Mouse (Mus musculus) C2C12 (cell line): ENCODE measurements around the gene Tmem254c.
"Not testable (repeated sequence)": the region's sequence is repeated elsewhere in the genome, so short reads cannot be mapped to it uniquely, and the experiment has no call there.

ENCODE experiments used
- CTCF ChIP-seq: IDR thresholded peaks from one replicate; pipeline ENCODE4 v1.5.1; 2011; ENCODE audit not compliant: control insufficient read depth, insufficient read depth, insufficient read length
- MAX ChIP-seq: IDR thresholded peaks from one replicate; pipeline ENCODE4 v1.6.1; 2011; ENCODE audit warnings: mild to moderate bottlenecking, control low read depth

DNA sequence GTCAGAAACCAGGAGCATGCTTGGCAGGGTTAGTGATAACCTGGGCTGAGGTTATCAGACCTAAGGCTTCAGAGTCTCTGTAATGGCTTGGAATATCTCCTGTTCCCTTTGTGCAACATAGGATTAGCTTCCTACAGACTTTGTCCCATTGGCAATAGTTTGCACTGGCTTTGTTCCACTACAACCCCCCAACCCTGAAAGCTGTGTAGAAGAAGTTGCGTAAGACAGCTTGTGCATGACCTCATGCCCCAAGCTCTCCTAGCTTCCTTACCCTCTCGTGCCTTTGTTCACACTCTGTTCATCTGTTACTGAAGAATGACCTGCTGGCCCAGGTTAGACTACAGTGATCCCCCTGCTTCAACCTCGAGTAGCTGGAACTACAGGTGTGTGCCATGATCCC, 30.5 kb upstream of the Tmem254c start:
- TF ChIP-seq CTCF, MAX: not testable (repeated sequence)
